Mouse (Mus musculus): ENCODE data around the gene Sf3a3.

The Sf3a3 gene

DNA sequence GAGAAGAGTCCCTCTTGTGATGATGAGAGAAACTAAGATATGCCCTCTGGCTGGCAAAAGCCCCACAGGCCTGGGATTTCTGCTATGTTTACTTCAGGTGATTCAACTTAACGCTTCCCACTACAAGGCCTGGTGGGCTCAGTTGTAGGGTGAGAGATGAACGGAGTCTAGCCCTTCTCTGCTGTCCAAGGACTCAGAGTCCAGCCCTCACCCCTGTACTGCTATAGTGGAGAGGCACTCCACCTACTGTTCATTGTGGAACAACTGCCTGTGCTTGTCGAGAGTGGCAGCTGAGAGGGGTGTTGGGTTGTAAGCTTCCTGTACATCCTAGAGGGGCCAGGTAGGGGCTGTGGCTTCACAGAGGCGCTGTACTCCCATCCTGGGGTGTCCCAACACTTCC is 23.4 kb downstream of the Sf3a3 start:
- DNase-seq (ENCODE audit: low spot score in 2 of 2): no peak

DNA sequence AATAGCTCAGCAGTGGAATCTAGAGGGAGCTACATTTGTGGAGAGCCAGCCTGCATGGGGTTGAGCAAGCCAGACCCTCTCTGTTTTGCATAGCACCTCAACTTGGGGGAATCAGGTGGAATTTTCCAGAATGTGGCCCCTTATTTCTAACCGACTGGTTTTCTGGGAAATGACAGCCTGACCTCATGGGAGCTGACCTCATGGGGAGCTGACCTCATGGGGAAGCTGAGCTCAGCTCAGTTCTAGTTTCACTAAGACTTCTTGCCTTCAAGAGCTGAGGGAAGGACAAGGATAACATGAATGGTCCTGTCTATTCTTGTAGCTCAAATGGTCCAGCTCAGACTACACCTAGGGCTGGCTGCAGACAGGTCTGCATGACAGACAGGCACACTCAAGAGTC is 24.2 kb downstream of the Sf3a3 start:
- no peak for DNase-seq (ENCODE audit: low spot score in 2 of 2)

DNA sequence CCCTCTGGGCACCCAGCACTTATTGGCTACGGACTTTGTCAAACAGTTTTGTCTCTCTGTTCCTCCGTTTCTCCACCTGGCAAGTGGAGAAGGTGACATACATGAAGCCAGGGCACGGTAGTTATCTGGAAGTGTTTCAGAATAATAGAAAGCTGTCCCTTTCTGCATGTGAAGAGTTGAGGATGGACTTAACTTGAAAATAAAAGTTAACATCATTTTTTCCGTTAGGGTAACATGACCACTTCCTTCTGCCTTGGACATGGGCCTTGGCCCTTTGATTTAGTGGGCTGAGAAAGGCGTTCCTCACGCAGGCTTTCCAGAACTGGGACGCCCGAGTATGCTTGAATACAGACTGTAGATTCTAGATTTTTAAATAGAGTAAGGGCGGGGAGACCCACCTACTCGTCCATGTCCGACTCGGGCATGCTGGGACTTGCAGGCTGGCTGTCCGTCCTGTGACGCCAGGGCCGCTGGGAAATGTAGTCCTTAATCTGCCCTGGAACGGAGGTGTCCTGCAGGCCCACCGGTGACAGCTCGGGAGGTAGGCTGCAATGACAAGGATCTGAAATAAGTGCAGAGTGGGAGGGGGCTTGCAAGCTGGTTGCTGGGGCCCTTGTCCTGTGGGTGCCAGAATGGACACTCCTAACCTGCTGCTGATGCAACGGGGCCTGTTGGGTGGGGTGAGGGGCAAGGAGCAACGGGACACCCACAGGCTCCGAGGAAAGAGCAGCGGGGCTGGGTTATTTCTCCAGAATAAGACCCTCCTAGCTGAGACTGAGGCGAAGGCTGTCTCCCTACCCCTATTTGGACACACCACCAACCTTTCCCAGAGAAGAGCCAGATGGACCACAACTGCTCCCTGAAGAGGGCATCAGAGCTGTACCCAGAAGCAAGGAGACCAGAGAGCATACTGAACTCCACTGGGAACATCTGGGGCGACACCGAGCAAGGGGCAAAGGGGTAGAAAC is 27.1 kb downstream of the Sf3a3 start, which contains the start of gene Inpp5b:
Gene Inpp5b (plus strand): TSS at position 475 of the 968 bp plus-strand sequence.
- DNase-seq (ENCODE audit: low spot score in 2 of 2): peak; percentile 76 to 81

DNA sequence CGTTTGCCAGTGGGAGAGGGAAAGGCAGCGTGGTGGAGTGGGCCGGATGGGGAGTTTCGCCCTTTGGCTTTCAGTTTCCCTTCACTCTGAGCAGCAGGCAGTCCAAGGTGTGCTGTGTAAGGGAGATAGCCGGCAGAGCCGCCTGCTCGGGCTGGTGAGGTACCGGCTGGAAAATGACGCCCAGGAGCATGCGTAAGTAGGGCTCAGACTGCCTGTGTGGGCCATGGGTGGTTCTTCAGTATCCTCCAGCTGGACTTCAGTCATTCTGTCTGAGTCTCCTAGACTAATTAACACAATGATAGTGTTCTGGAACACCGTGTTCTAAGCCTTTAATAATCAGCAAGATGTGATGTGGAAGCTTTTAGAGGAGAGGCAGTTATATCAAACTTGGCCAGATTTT is 28.3 kb downstream of the Sf3a3 start:
- DNase-seq (ENCODE audit: low spot score in 2 of 2): no peak

DNA sequence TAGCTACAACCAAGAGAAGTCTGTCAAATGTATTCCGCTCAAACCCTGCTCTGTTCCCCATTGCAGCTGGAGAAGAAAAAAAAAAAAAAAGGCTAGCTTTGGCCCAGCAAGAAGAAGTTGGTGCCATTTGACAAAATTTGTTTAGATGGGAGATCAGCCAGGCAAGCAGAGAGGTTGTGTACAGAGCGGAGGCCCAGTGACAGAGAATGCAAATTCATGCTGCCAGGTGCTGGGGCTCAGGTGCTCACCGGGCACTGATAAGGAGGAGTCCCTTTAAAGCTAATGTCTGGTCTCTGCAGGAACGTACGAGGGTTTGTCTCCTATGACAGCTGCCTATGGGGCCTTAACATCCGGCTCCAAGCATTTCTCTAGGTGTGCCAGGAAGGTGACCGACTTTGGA is 32.0 kb downstream of the Sf3a3 start:
- no peak for DNase-seq (ENCODE audit: low spot score in 2 of 2)

DNA sequence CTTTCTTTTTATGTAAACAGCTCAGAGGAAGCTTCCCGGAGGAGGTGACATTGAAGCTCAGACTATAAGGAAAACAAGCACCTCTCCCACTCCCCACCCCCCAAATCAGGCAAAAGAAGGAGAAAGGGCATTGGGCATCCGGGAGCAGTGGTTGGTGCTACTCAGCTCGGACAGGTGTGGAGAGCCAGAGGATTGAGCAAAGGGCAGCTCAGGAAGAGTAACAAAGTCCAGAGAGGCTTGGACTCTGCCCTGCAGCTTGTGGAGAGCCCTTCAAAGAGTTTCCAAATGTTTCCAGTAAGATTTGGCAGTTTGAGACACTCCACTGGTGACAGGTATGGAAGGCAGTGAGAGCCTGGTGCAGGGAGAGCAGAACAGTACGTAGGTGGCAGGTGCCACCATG is 33.3 kb downstream of the Sf3a3 start:
- DNase-seq (ENCODE audit: low spot score in 2 of 2): no peak

DNA sequence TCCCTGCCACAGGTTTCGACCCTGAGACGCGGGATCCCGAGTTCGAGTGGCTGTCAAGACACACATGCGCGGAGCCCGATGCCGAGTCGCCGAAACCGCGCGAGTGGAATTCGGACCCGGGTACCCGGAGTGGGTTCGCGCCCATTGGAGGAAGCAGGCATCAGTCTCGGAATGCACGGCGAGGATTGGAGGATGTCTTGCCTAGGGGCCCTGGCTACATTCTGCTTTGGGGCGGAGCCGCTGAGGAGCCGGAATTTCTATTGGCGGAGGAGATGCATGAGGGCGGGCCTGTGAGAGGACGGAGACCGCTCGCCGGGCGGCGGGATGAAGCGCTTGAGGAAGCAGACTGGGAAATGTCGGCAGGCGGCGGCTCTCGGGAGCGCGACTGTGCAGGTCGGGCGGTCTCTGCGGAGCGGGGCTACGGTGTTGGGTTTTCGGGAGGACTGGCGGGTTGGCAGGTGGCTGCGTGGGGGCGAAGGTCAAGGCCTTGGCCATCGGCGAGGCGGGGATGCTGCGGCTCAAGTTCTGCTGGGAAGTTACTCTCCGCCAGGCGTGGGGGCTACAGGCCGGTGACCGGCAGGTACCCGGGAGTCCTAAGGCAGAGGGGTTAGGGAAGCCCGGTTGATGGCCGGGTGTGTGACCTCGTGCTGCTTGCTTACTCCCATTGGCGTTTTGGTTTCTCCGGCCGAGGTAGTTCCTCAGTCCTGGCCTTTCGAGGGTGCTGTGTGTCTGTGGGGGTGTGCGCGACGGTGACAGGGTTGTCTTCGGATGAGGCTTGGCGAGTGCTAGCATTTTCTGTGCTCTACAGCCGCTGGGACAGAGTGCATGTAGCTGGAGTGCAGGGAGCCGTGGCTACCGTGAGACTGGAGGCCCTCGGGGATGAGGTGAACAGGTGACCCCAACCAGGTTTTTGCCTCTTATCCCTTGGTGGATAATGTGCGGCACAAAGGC is 37.0 kb downstream of the Sf3a3 start:
- DNase-seq (ENCODE audit: low spot score in 2 of 2): peak; percentile 94 to 97

DNA sequence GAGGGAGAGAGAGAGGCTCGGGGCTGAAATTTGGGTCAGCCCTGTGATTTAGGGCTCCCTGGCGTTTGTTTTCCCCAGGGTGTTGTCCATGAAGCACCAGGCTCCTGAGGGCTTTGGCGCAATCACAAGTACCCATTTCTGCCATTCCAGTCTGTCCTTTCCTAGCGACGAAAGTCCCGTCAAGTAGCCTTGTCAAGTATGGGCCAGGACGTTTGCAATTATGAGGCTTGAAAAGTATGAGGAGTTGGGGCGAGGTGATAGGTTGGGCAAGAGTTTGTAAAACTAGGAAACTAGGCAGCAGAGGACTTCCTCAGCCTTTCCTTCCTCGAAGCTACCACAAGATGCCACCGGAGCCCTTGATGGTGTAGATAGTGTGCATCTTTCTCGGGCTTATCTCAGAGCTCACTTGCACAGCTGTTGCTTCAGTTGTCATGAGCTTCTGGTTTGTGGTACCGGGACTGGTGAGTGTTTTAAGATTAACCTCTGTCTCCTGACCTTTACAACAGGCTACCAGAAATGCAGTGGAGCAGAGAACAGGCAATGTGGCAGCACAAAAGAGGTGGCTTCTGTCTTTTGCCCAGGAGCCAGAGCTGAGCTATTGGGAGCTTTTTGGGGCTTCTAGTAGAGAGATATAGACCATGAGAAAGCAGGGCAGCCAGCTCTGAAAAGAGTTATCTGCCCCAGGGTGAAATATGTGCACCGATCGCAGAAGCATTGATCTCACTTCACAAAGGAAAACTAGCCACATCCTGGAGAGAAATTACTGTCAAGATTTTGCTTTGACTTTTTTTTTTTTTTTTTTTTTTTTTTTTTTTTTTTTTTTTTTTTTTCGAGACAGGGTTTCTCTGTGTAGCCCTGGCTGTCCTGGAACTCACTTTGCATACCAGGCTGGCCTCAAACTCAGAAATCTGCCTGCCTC is 38.0 kb downstream of the Sf3a3 start:
- no peak for DNase-seq (ENCODE audit: low spot score in 2 of 2)

DNA sequence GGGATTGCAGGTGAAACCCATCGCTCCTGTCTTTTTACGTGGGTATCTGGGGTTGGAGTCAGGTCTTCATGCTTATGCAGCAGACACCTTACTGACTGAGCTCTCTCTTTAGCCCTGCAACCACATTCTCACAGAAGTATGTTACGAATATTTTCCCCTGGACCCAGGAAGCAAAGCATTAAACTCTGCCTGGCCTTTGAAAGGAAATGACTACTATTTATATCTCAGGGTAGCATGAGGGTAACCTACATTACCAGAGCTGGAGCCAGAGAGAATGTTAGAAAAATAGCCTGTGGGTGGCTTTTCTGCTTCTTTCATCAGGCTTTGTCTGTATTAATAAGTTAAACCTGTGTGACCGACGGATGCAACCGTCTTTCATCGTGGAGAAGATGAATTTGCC is 41.0 kb downstream of the Sf3a3 start:
- DNase-seq (ENCODE audit: low spot score in 2 of 2): no peak

DNA sequence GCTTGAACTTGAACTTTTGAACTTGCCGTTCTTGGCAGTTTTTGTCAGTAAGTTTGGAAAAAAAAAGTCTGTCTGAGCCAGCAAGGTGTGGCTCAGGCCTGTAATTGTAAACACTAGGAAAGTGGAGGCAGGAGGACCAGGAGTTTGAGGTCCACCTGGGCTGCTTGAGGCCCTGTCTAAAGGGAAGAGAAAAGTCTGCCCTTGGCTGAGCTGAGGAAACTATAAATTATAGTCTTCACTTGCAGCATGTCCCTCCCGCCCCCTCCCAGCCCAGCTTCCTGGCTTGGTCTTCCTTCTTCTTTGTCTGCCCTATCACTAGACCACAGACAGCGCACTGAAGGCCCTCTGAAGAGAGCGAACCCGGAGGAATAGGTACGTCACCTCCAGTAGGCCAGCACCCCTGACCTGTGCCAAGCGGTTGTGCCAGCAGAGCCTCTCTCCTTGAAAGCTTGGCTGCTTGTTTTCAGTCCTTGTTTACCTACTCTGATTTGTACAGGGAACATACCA is 44.8 kb downstream of the Sf3a3 start:
- no peak for DNase-seq (ENCODE audit: low spot score in 2 of 2)

DNA sequence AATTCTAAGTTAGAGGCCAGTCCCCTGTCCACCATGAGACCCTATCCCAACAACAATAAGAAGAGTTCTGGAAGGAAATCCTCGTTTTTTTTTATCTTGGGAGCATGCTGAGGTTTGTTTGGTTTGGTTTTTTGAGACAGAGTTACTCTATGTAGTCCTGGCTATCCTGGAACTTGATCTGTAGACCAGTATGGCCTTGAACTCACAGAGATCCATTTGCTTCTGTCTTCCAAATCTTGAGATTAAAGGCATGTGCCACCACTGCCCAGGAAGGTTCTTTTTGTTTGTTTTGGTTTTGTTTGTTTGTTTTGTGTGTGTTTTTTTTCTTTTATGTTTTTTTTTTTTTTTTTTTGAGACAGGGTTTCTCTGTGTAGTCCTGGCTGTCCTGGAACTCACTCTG is 46.6 kb downstream of the Sf3a3 start:
- no peak for DNase-seq (ENCODE audit: low spot score in 2 of 2)

DNA sequence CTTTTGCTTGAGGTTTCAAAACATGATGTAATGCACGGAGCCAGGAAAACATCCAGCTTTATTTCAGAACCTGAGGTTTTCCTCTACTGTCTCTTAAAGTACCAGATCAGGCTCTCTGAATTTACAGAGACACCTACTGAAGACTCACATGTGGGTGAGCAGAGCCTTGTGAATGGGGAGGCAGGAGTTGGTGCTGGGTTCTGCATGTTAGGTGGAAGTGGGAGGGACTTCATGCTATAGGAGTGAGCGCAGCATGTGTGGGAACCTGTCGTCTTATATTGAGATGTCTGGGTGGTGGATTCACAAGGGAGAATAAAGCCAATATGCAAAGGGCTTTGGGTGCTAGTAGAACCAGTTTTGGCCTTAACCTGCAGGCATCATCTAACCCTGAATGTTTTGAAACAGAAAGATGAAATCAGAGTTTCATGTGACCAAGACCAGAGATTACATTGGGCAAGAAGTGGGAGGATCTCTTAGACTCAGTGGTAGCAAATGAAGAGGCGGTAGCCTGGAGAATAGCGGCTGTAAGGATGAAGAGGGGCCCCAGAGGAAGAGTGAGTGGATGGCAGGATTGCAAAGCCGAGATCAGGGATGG is 48.4 kb downstream of the Sf3a3 start:
- DNase-seq (ENCODE audit: low spot score in 2 of 2): no peak

DNA sequence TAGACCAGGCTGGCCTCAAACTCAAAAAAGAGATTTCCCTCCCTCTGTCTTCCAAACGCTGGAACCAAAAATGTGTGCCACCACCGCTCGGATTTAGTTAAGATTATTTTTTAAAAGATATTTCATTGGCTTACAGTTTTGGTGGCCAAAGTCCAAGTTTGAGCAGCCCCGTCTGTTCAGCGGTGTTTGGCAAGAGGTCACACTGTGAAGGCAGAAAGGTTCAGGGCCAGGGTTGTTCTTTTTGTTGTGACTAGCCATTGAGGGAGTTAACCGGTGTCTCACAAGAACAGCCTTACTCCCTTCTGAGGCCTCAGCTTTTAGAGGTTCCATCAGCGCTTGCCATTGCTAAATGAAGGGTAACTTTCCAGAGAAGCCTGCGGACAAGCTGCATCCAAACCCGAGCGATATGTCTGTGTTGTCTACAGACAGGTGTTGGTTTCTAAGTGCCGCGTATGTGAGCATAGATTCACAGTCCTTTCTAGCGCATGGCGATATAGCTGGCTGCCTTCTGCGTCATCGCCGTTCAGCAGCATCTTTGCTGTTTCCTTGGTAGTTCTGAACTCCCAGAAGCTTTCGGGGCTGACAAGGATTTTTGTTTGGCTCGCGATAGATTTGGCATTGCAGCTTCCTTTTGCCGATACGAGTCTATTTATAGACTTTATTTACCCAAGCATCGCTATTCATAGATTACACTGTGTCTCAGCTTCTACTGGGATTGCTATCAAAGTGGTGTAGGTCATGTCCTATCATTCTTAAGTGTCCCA is 51.4 kb downstream of the Sf3a3 start:
- DNase-seq (ENCODE audit: low spot score in 2 of 2): no peak

DNA sequence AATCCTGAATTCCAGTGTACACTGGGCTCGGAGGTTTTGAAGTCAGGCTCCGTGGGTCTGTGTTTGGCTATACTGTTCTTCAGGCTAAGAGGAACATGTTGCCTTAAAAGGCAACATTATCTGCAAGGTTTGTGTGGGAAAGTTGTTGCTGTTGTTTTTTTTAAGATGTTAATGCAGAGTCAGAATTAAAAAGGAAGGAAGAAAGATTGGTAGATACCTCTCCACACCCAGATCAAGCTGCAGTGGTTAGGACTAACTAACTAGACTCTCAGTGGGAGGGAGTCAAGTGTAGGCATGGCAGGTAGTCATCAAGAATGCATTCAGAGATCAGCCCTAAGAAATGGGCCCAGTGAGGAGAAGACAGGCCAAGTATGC is 52.0 kb downstream of the Sf3a3 start:
- DNase-seq (ENCODE audit: low spot score in 2 of 2): no peak

DNA sequence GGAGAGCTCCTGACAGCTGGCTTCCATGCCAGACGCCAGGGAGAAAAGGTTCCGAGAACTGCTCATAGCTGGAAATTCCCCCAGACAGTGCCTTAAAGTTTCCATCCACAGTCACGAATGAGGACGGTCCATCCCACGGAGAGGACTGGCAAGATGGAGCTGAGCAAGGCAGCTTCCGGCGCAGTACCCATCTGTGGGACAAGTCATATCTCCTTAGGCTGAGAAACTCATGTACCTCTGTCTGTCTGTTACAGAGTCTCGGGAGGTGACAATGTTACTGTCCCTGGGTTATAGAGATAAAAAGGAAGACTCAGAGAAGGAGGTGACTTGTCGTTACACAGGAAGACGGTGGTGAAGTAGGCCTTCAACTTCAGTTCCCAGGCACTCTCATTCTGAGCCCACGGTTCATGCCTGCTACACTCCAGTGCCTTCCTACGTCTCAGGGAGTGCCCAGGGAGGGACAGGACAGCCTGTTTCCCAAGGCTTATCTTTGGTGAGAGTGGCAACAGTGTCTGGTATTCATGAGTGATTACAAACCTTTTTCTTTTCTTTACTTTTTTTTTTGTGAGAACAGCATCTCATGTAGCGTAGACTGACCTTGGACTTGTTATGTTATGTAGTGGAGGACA is 54.5 kb downstream of the Sf3a3 start:
- no peak for DNase-seq (ENCODE audit: low spot score in 2 of 2)

DNA sequence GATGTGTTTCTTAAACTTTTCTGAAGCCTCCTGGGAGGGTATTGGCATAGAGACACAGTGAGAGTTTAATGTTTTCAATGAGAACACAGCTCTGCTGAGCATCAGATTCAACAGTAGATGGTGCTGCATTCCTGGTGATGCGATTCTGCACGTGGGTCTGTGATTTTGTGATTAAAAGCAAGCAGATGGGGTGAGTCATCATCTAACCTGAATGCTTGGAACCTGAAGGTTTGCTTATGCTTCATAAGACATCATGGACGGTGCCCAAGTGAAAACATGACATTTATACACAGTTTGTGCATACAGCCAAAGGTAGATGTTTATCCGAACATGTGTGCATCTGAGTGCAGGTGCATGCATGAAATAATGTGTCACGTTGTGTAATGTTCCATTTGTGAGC is 56.0 kb downstream of the Sf3a3 start:
- no peak for DNase-seq (ENCODE audit: low spot score in 2 of 2)

DNA sequence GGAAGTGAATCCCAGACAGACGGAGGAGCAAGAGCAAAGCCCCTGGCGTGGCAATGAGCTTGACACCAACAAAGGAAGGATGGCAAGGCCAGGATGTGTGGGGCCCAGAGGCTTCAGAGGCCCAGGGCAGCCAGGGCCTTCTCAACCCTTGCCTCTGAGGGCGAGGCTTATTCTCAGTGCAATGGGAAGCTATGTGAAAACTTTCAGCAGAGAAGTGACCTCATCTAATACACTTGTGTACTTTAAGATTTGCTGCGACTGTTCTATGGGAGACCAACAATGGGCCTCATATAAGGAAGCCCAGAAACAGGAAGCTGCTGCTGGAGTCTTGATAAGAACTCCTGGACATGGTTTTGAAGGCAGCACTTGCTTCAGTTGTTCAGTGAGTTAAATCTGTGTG is 57.5 kb downstream of the Sf3a3 start:
- no peak for DNase-seq (ENCODE audit: low spot score in 2 of 2)

DNA sequence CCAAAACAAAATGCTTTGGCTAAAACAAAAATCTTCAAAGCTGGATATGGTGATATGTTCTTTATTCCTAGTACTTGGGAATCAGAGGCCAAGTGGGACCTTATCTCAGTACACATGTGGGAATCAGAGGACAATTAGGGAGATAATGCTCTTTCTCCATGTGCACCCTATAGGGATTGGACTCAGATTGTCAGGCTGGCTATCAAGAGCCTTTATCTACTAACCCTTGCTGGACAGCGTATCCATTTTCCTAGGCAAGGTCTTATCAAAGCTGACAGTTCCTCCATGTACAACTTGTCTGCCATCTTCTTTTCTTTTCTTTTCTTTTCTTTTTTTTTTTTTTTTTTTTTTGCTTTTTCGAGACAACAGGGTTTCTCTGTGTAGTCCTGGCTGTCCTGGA is 58.9 kb downstream of the Sf3a3 start:
- DNase-seq (ENCODE audit: low spot score in 2 of 2): no peak

DNA sequence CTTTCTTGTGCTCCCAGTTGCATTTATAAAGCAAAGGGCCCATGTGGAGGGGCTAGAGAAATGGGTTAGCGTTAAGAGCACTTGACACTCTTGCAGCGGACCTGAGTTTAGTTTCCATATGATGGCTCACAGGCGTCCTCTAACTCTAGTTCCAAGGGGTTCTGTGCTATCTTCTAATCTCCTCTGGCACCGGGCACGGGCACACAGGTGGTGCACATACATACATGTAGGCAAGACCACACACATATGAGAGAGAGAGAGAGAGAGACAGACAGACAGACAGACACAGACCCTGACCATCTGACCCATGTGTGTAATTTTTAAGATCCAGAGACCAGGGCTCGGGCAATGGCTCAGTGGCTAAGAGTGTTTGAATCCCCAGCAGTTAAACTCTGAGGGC is 59.4 kb downstream of the Sf3a3 start:
- DNase-seq (ENCODE audit: low spot score in 2 of 2): no peak

DNA sequence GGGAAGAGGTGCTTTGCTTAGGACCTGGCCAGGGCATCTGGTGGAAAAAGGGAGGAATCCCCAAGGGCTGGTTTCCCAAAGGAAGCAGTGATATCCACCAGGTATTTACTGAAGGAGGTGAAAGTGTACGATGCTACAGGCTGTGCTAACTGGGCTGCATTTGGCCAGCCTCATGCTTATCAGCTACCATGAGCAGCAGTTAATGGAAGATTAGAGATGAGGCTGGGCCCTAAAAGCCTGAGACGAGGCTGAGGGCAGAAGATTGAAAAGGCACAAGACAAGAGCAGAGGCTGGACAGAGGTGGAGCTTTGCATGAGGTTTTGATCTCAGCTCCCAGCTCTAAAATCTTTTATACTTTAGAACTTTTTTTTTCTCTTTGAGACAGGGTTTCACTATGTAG is 59.9 kb downstream of the Sf3a3 start:
- DNase-seq (ENCODE audit: low spot score in 2 of 2): no peak
